Mouse (Mus musculus) liver, embryonic 13.5 days (tissue): ENCODE results near the gene Adora3. TPM values are rescaled to one million over a fixed set of nuclear protein-coding genes. Genes with fewer than 3 reads are reported as not detected.

Experiments used
- ATAC-seq: fragments of 200-750 bp; cut with Nextera tagmentation; 2 replicates; pipeline ENCODE4 v1.8.0; 2017; ENCODE audit warnings: low read depth, mild to moderate bottlenecking, moderate number of reproducible peaks, moderate library complexity
- DNase-seq: peaks from one replicate; pipeline ENCODE4 v3.0.0; 2022
- H3K27ac ChIP-seq: fragments of 300-500 bp; sonication (generic); 2 replicates; pipeline ENCODE4 v1.5.1; 2015; ENCODE audit warnings: moderate library complexity, mild to moderate bottlenecking, inconsistent platforms
- H3K27me3 ChIP-seq: fragments of 300-500 bp; sonication (generic); 2 replicates; pipeline ENCODE4 v1.6.1; 2015; ENCODE audit warnings: mild to moderate bottlenecking, inconsistent platforms
- H3K36me3 ChIP-seq: fragments of 300-500 bp; sonication (generic); 2 replicates; pipeline ENCODE4 v1.6.1; 2015; ENCODE audit warnings: mild to moderate bottlenecking, inconsistent platforms
- H3K4me1 ChIP-seq: fragments of 300-500 bp; sonication (generic); replicated peaks from 2 replicates; pipeline ENCODE4 v1.6.1; 2015; ENCODE audit warnings: inconsistent platforms
- H3K4me2 ChIP-seq: fragments of 300-500 bp; sonication (generic); 2 replicates; pipeline ENCODE4 v1.6.1; 2015; ENCODE audit warnings: inconsistent platforms, mild to moderate bottlenecking, moderate library complexity
- H3K4me3 ChIP-seq: fragments of 300-500 bp; sonication (generic); replicated peaks from 2 replicates; pipeline ENCODE4 v1.5.1; 2015; ENCODE audit warnings: mild to moderate bottlenecking, inconsistent platforms
- H3K9ac ChIP-seq: fragments of 300-500 bp; sonication (generic); 2 replicates; pipeline ENCODE4 v1.6.1; 2015; ENCODE audit warnings: mild to moderate bottlenecking, inconsistent platforms
- H3K9me3 ChIP-seq: fragments of 300-500 bp; sonication (generic); replicated peaks from 2 replicates; pipeline ENCODE4 v1.6.1; 2016; ENCODE audit warnings: inconsistent platforms
- WGBS: fragments of 180-500 bp; shearing (Covaris S2); methylation state at CpG from one replicate; pipeline ENCODE4 v1.1.7; 2015; ENCODE audit not compliant: insufficient replicate concordance; 5-methylcytosine and 5-hydroxymethylcytosine counted together
- polyA plus RNA-seq: library from polyadenylated mRNA; unstranded; fragments of >200 nt; fragmentation: Nextera tagmentation; extraction: Ambion mirVana; gene quantifications from 2 replicates; pipeline ENCODE4 v1.2.1, GENCODE M21; 2015

The Adora3 gene
- polyA plus RNA-seq, 1 experiment from 2014 or later, result 0.44 TPM

GRCm38 (mm10) chr3:105876022-105876421, 5.4 kb downstream of the Adora3 start:
- ATAC-seq, result no peak

GRCm38 (mm10) chr3:105877252-105877803, 6.7 kb downstream of the Adora3 start:
- ATAC-seq, result no peak
- Histone ChIP-seq H3K4me1 (peaks cover 1% of the 10 kb centered on the region; the same call in 1 of the 2 replicates), H3K36me3 (no peaks in the 10 kb centered on the region), H3K27me3 (no peaks in the 10 kb centered on the region; the same call in 1 of the 2 replicates), H3K4me2 (no peak overlapping the region), H3K9ac (no peak overlapping the region), H3K4me3 (no peak overlapping the region), H3K9me3 (no peaks in the 10 kb centered on the region), H3K27ac (no peak overlapping the region)
- DNase-seq, result no peak
- WGBS, result 62% methylated on average over 6 of the region's 6 CpGs

More at GRCm38 (mm10) chr3:105876022-105876421, 5.4 kb downstream of the Adora3 start:
- WGBS, result 67% methylated on average over 5 of the region's 5 CpGs
- Histone ChIP-seq H3K9me3 (no peaks in the 10 kb centered on the region), H3K27ac (no peak overlapping the region), H3K9ac (no peak overlapping the region), H3K4me1 (peaks cover 5% of the 10 kb centered on the region; the same call in 1 of the 2 replicates), H3K36me3 (no peaks in the 10 kb centered on the region), H3K4me2 (no peak overlapping the region), H3K27me3 (no peaks in the 10 kb centered on the region; the same call in 1 of the 2 replicates), H3K4me3 (no peak overlapping the region)
- DNase-seq, result no peak

- 38% methylated on average over 2 of the region's 2 CpGs for WGBS
- DNase-seq, result no peak
These were observed 7.3 kb downstream of the Adora3 start for GRCm38 (mm10) chr3:105877919-105878318.

GRCm38 (mm10) chr3:105878751-105879150, 8.1 kb downstream of the Adora3 start:
- Histone ChIP-seq H3K36me3 (no peaks in the 10 kb centered on the region), H3K4me2 (no peak overlapping the region), H3K9ac (no peak overlapping the region), H3K27me3 (no peaks in the 10 kb centered on the region; the same call in 1 of the 2 replicates), H3K27ac (no peak overlapping the region), H3K9me3 (no peaks in the 10 kb centered on the region), H3K4me3 (no peak overlapping the region), H3K4me1 (no peaks in the 10 kb centered on the region)
- DNase-seq, result no peak
- no peak for ATAC-seq
- WGBS, result 77% methylated on average over 8 of the region's 8 CpGs

More at GRCm38 (mm10) chr3:105877919-105878318, 7.3 kb downstream of the Adora3 start:
- H3K4me3 ChIP-seq, result no peak overlapping the region
- no peaks in the 10 kb centered on the region for H3K36me3 ChIP-seq
- no peak for ATAC-seq
- H3K4me1 ChIP-seq, result no peaks in the 10 kb centered on the region
- no peak overlapping the region for H3K27ac ChIP-seq
- no peak overlapping the region for H3K4me2 ChIP-seq
- no peaks in the 10 kb centered on the region; the same call in 1 of the 2 replicates for H3K27me3 ChIP-seq
- H3K9ac ChIP-seq, result no peak overlapping the region
- no peaks in the 10 kb centered on the region for H3K9me3 ChIP-seq

- Histone ChIP-seq H3K27me3 (no peaks in the 10 kb centered on the region), H3K36me3 (no peaks in the 10 kb centered on the region), H3K4me1 (no peaks in the 10 kb centered on the region), H3K9me3 (no peaks in the 10 kb centered on the region), H3K4me2 (no peak overlapping the region), H3K9ac (no peak overlapping the region), H3K4me3 (no peak overlapping the region), H3K27ac (no peak overlapping the region)
- ATAC-seq, result no peak
- WGBS, result 40% methylated on average over 3 of the region's 3 CpGs
- no peak for DNase-seq
These were observed 9.8 kb downstream of the Adora3 start for GRCm38 (mm10) chr3:105880419-105880818.

GRCm38 (mm10) chr3:105882105-105882504, 11.4 kb downstream of the Adora3 start:
- Histone ChIP-seq H3K27me3 (no peaks in the 10 kb centered on the region), H3K9ac (no peak overlapping the region), H3K4me2 (no peak overlapping the region), H3K27ac (no peak overlapping the region), H3K4me3 (no peak overlapping the region), H3K36me3 (no peaks in the 10 kb centered on the region), H3K9me3 (no peaks in the 10 kb centered on the region), H3K4me1 (no peaks in the 10 kb centered on the region)
- ATAC-seq (no peak), DNase-seq (no peak)
- 73% methylated on average over 7 of the region's 7 CpGs for WGBS

- DNase-seq (no peak), ATAC-seq (no peak)
- Histone ChIP-seq H3K4me1 (no peaks in the 10 kb centered on the region), H3K4me3 (no peak overlapping the region), H3K9ac (no peak overlapping the region), H3K27ac (no peak overlapping the region), H3K36me3 (no peaks in the 10 kb centered on the region), H3K27me3 (no peaks in the 10 kb centered on the region), H3K9me3 (no peaks in the 10 kb centered on the region), H3K4me2 (no peak overlapping the region)
- WGBS, result 70% methylated on average over 2 of the region's 2 CpGs
These were observed 12.5 kb downstream of the Adora3 start for GRCm38 (mm10) chr3:105883111-105883510.

- DNase-seq (no peak), ATAC-seq (no peak)
- H3K4me2 ChIP-seq, result no peak overlapping the region
- 55% methylated on average over 3 of the region's 3 CpGs for WGBS
- no peak overlapping the region for H3K27ac ChIP-seq
- H3K27me3 ChIP-seq, result no peaks in the 10 kb centered on the region
- H3K9ac ChIP-seq, result no peak overlapping the region
- no peak overlapping the region for H3K4me3 ChIP-seq
- H3K9me3 ChIP-seq, result no peaks in the 10 kb centered on the region
- peaks cover 32% of the 10 kb centered on the region for H3K4me1 ChIP-seq
- H3K36me3 ChIP-seq, result no peaks in the 10 kb centered on the region
These were observed 18.3 kb downstream of the Adora3 start for GRCm38 (mm10) chr3:105888961-105889360.

GRCm38 (mm10) chr3:105890220-105890619, 19.6 kb downstream of the Adora3 start:
- Histone ChIP-seq H3K9me3 (no peaks in the 10 kb centered on the region), H3K27ac (no peak overlapping the region), H3K4me3 (no peak overlapping the region), H3K4me1 (peaks cover 44% of the 10 kb centered on the region), H3K36me3 (no peaks in the 10 kb centered on the region), H3K27me3 (no peaks in the 10 kb centered on the region), H3K9ac (no peak overlapping the region), H3K4me2 (no peak overlapping the region)
- ATAC-seq (no peak), DNase-seq (no peak)
- WGBS, result 57% methylated on average over 4 of the region's 4 CpGs

GRCm38 (mm10) chr3:105891141-105891540, 20.5 kb downstream of the Adora3 start:
- Histone ChIP-seq H3K9me3 (no peaks in the 10 kb centered on the region), H3K4me1 (peaks cover 51% of the 10 kb centered on the region), H3K9ac (no peak overlapping the region), H3K4me2 (no peak overlapping the region), H3K36me3 (no peaks in the 10 kb centered on the region), H3K27me3 (no peaks in the 10 kb centered on the region), H3K4me3 (no peak overlapping the region), H3K27ac (peak overlapping the region; percentile 47)
- no peak for ATAC-seq
- DNase-seq, result no peak
- WGBS, result 41% methylated on average over 3 of the region's 3 CpGs

- H3K4me3 ChIP-seq, result peak overlapping the region; percentile 33
- H3K4me2 ChIP-seq, result peak overlapping the region; percentile 54
- 24% methylated on average over 10 of the region's 10 CpGs for whole genome bisulfite sequencing
These were observed 21.3 kb downstream of the Adora3 start for GRCm38 (mm10) chr3:105891760-105892571.

More at GRCm38 (mm10) chr3:105891760-105892571, 21.3 kb downstream of the Adora3 start:
- ATAC-seq (peak; percentile 30), DNase-seq (no peak)
- H3K4me1 ChIP-seq, result peaks cover 51% of the 10 kb centered on the region
- peak overlapping the region; percentile 78 for H3K27ac ChIP-seq
- no peaks in the 10 kb centered on the region for H3K27me3 ChIP-seq
- 0 out of 2 replicates have a peak overlapping the region, but pooled peaks have one; percentile 7 for H3K9ac ChIP-seq
- H3K9me3 ChIP-seq, result no peaks in the 10 kb centered on the region
- no peaks in the 10 kb centered on the region for H3K36me3 ChIP-seq
